Mouse (Mus musculus) regulatory T cell (primary cell): ENCODE results near the gene Raver1.
"Not testable (repeated sequence)": the region's sequence is repeated elsewhere in the genome, so short reads cannot be mapped to it uniquely, and the experiment has no call there.

Experiments used
- in situ Hi-C: fragments of 300-600 bp; cut with MboI, MseI; formaldehyde crosslinking; loops from one replicate; pipeline ENCODE4 v1.15.1; 2025; ENCODE audit warnings: high pct_unique_total_duplicates

The Raver1 gene

GRCm38 (mm10) chr9:21105760-21106564 is 14.2 kb upstream of the Raver1 start:
- in situ Hi-C loops, result no loop called here

DNA sequence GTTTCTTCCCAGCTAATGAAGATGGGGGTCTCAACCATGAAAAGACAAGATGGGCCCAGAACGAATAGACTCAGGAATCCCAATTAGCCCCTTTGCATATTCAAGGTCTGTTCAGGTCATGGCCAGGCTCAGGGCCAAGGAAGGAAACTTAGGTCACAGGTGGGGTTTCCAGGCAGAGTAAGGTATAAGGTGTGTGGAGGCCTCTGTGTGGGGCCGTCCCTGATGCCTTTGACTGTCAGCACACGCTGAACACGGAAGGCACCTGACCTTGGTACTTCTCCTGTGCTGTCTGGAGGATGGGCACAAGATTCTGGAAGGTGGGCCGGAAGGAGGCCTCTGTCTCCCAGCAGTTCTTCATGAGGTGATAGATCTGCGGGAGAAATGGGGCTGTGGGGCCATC is 13.0 kb upstream of the Raver1 start:
- in situ Hi-C loops, result no loop called here

DNA sequence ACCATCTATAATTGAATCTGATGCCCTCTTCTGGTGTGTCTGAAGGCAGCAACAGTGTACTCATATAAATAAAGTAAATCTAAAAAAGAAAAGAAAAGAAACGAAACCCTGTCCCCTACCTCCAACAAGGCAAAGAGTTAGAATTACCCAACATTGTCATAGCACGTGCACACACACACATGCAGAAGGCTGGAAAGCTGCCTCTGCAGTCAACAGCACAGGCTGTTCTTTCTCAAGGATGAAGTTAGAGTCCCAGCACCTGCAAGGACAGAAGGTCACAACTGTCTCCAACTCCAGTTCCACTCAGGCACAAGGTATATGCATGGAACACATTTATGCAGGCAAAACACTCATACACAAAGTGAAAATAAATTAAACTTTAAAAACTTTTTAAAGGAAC is 10.3 kb upstream of the Raver1 start:
- in situ Hi-C loops, result no loop called here

DNA sequence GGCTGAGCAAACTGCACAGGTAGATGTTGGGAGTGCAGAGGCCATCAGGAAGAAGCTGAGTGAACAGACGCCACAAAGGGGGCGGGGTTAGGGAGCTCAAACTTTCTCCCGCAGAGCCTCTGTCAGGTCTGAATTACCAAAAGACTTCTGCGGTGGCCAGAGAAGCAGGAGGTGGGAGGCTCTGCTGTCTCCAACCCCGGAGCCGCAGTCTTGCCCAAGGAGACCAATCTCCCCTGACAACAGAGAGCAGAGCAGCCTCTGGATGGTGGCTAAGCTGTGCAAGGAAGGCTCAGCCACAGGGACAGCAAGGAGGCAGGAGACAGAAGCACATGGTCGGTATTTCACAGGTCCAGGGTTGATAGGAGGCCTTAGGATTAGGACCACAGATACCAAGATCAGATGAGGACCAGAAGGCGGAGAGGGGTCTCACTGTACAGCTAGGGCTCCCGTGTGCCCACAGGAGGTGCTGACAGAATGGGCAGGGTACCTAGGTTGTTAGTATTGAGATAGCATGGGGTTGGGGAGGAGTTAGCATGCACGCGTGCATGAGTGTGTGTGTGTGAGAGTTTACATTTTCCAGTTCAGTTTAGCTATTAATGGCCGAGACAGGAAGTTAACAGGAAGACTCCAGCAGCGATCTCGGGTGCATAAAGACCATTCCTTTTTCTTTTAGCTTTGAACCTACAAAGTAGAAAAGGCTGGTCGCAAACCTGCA is 8.8 kb upstream of the Raver1 start:
- in situ Hi-C loops, result no loop called here

DNA sequence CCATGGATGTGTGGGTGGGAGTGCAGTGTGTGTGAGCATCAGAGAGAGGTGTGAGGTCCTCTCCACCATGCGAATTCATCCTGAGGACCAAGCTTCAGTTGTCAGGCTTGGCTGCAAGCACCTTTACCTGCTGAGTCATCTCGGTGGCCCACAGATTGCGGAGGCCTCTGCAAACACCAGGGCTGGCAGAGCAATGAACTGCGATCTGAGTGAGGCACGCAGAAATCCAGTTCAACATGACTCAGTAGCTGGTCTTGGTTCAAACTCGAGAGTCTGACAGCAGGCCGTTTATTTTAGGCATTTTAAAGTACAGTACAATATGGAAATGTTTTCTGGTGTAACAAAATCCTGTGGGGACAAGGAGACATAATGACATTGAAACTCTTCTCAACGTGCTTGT is 6.0 kb upstream of the Raver1 start:
- in situ Hi-C loops, result no loop called here

DNA sequence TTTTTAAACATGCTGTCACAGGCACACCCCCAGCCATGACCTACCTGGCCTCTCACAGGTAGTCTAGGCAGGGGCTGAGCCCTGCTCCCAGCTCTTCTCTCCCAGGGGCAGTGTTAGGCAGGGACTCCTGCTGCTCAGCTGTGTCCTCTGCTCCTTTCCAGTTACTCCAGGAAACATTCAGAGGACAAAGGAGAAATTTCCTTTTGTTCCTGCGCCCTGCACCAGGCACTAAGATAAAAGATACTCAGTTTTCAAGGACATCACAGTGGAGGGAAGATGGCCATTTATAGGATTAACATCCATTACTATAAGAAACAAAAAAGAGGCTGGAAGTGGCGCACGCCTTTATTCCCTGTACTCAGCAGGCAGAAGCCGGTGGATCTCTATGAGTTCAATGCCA is 4.2 kb upstream of the Raver1 start:
- in situ Hi-C loops, result no loop called here

GRCm38 (mm10) chr9:21093423-21093822 is 1.6 kb upstream of the Raver1 start:
- in situ Hi-C loops, result loop anchor here (5.0 kb wide), 1 partner anchor 34 kb away; no protein-coding TSS in a partner anchor

DNA sequence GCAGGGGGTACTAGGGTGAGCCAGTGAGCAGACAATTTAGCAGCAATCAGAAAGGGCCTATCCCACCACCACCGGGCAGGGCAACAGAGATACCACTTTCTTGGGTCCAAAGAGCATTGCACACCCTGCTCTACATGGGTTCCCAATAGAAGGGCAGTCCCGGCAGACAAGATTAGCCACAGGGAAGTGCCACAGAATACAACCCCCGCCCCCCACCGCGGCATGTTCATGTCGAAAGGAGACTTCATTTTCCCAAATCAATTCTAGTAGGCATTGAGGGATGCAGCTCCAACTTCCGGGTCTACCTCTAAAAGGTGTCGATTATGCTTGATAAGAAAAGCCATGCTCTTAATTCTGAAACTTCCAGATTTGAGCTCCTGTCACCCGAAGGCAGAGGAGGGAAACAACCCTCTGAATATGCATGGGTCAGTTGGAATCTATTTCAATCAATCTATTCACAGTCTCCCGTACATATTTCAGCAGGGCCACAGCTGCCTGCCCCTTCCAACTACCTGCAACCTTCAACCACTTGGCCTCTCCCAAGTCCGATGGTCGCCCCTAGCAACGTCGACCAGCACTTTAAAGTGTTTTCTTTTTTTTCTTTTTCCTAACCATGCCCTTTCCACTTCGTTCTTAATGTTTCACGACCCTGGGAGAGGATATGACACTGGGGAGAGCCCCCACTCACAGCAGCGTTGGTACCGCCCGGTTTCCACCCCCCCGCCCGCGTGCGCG is 669 bp downstream of the Raver1 start:
- in situ Hi-C loops, result loop anchor here (5.0 kb wide), 1 partner anchor 36 kb away; no protein-coding TSS in a partner anchor

DNA sequence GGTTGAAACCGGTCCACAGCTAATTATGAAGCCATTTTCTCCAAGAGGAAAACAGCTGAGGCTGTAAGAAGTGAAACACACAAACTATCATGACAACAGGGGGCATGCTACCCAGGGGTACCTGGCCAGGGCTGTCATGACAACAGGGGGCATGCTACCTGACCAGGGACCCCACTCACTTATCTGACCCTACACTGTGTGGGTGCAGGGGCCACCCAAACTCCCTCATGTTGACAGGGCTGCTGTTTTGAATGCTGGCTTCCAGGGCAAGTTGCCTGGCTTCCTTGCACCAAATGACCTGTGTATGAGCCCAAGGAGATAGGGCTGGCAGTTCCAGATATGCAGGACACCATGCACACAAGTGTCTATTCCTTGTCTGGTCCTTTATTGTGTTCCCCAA is 1.3 kb downstream of the Raver1 start:
- in situ Hi-C loops, result loop anchor here (5.0 kb wide), 1 partner anchor 37 kb away; no protein-coding TSS in a partner anchor

DNA sequence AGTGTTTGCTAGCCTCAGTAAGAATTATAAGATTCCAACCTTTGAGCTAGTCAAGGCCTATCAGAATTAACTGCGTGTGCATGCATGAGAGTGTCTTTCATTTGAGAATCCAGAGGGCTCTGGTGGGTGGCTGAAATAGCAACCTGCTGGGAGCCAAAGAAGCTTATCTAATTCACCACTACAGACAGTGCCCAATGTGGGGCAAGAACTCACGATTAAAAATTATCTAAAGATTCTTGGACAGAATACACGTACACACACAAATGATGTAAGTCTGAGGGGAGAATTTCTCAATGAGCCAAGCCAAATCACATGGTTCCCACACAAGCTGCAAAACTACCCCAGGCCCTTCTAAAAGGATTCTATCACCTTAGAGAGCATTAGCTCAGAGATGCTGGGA is 8.5 kb downstream of the Raver1 start:
- in situ Hi-C loops, result no loop called here

DNA sequence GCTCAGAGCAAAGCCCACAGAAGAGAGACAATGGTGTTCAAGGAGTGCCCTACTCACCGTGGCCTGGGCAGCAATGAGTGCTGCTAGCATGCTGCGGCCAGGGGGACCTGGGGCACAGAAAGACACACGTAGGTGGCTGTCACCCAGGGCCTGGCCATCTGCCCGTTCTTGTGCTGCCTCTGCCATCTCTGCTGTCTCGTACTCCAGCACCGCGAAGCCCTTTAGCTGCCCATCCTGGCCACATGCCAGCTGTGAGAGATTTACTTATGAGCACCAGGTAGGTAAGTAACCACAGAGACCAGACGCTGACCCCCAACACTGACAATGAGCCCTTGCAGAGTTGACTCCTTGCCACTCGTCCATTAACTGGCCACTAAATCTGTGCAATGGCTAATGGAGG is 10.7 kb downstream of the Raver1 start:
- in situ Hi-C loops, result no loop called here

GRCm38 (mm10) chr9:21075625-21076024 is 16.2 kb downstream of the Raver1 start:
- in situ Hi-C loops, result no loop called here

DNA sequence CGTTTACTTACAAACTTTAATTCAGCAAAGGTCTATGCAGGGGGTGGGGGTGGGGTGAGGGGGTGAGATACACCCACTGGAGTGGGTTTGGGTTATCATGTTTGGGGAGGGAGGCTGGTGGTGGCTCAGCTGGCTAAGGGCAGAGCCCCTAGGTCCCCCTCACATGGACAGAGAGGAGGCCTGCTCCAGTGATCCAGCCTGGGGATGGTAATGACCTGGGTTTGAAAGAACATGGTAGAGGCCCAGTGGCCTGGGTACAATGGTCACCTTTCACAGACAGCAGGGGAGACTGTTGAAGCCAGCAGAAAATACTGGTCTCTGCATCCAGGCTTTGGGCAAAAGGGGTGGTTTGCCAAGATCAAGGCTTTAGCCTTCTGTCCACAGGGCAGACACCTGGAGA is 17.6 kb downstream of the Raver1 start:
- in situ Hi-C loops, result no loop called here

DNA sequence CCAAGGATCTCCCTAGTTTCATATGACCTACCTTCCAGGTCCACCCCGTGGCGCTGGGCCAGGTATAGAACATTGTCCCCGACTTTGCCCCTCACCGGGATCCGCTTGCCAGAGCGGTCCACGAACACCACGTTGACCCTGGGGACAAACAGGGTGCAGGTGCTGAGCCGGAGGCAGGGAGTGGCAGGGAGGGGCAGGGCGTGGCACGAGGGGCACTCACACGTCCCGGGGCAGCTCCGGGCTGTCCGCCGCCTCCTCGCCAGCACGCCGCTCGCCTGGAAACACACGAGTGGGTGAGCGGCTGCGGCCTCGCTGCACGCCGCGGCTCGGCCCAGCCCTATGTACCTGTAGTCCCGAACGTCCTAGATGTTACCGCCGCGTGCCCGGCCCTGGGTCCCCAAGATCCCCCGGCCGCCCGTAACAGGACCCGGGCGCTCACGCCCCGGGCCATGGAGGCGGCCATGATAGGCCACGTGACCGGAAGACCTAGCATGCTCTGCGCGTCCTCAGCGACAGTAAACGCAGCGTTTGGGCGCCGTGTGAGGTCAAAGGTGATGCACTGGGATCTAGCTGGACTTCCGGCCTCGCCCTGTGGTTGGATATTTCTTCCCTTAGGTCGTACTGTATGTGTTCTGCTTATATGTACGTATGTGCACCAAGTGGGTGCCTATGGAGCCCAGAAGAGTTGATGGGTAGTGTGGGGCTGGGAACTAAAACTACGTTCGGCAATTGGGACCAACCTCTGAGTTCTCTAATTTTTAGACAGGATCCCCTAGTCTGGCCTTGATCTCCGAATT is 18.6 kb downstream of the Raver1 start, which contains the start of the genes Gm49373 and Fdx1l:
Gene Gm49373 (minus strand): TSS at position 53 of the 797 bp plus-strand sequence.
Gene Fdx1l (minus strand): TSS at position 571 of the 797 bp plus-strand sequence.
- in situ Hi-C loops, result no loop called here

DNA sequence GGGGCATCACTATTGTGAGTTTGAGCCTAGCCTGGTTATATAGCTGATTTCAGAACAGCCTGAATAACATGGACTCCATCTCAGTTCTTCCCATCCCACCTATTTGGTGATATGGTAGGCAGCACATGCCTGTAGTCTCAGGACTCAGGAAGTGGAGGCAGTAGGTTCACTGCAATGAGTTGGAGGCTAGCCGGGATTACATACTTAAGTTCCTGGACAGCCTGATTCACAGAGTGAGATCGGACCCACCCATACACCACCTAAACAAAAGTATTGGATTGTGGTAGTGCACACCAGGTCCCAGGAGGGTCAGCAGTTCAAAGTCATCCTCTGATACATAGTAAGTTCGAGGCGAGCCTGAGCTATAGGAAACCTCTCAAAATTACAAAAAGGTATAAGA is 19.2 kb downstream of the Raver1 start:
- in situ Hi-C loops, result no loop called here

DNA sequence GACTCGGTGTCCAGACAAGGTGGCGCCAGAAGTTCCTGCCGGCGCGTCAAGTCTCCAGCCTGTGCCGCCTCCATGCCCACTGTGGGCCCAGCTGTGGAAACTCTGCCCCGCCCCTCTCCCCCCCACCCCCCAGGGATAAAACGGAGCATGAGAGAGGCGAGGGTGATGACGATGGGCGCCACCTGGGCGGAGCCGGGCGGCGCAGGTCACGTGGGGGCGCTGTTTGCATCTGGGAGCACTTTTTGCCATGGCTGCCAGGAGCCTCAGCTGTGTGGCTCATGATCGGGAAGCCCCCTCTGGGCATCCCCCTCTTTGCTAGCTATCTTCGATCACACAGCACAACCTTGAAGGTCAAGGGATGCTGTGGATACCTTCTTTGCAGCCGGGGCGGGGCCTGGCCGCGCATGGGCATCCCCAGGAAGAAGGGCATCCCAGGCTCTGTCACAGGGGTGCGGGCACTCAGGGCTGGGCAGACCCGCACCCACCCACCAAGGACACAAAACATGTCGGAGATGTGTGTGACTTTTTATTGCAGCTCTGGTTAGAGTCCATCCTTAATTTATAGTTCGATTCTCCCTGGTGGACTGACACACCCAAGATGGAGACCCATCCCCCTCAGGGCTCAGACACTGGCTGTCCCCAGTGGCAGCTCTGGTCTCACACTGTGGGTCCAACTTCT is 24.7 kb downstream of the Raver1 start, which contains the start of gene Zglp1:
Gene Zglp1 (minus strand): TSS at position 88 of the 679 bp plus-strand sequence.
- in situ Hi-C loops, result no loop called here

DNA sequence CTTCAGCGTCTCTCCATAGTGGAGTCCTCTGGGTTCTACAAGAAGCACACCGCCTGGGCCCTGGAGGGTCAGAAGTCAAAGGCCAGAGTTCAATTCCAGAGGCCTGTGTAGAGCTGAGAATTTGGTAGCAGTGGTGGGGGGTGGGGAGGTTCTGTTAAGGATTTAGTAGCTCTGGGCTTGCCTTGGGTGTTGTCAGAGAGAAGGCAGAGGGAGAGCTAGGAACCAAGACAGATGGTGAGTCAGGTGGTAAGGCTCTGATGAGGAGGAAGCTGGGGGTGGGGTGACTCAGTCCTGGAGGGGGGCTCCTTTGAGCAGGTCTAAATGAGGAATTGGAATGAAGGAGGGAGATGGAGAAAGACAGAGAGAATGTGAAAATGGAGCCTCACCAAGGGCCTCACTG is 28.9 kb downstream of the Raver1 start:
- in situ Hi-C loops, result no loop called here

DNA sequence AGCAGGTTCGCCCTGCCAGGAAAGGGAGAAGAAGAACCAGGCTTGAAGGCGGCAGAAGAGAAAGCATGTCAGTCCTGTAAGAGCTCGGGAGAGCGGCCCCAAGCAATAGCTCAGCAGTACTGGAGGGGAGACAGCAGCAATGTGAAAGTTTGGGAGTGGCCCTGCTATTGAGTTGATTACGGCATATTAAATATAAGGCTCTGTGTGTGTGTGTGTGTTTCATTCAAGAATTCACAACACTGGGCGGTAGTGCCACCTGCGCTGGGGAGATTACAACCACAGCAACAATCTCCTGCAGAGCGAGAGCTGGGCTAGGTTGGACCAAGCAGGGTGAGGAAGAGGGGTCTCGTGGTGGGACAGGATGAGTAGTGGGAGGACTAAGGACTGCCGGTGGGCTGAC is 40.2 kb downstream of the Raver1 start:
- in situ Hi-C loops, result no loop called here

- in situ Hi-C loops, result no loop called here
Observed at GRCm38 (mm10) chr9:21045235-21045634, 46.6 kb downstream of the Raver1 start.

DNA sequence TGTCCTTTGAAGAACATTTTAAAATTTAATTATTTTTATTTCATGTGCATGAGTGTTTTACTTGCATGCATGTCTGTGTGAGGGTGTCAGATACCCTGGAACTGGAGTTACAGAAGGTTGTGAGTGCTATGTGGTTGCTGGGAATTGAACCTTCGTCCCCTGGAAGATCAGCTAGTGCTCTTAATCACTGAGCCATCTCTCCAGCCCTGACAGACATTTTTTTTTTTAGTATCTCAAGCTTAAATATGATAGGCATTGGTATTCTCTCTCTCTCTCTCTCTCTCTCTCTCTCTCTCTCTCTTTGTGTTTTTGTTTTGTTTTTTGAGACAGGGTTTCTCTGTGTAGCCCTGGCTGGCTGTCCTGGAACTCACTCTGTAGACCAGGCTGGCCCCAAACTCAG is 47.0 kb downstream of the Raver1 start:
- in situ Hi-C loops, result not testable (repeated sequence)

DNA sequence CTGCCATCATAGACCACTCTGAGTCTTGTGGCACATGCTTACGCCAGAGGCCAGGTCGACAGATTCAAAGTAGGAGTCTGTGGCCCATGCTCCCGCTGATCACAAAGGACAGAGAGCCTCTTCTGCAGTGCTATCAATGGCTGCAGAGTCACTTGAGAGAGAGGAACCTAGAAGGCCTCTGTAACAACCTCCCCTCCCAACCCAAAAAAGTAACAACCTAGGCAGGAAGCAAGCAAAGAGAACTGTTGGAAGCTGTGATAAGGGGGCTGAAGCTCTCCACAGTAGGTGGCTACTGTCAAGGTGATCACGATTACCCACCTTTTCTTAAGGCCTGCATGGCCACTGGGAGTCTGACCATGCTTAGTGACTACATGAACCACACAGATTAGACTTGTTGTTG is 48.2 kb downstream of the Raver1 start:
- in situ Hi-C loops, result no loop called here
